Mouse (Mus musculus) MEL (cell line): Measurements from ENCODE around the gene Uhrf2. TPM values are rescaled to one million over a fixed set of nuclear protein-coding genes. Genes with fewer than 3 reads are reported as not detected.

Source experiments
- DNase-seq: peaks from one replicate; pipeline ENCODE4 v3.0.0; 2011; ENCODE audit warnings: low read depth, low spot score
- H3K27ac ChIP-seq: 2 replicates; pipeline ENCODE4 v1.5.1; 2012; ENCODE audit warnings: low read depth, mild to moderate bottlenecking, control low read depth, low read length, moderate library complexity; ENCODE audit not compliant: control insufficient read depth
- H3K27me3 ChIP-seq, 2 experiments: fragments of 150-350 bp in 1 of 2; sonication (generic) in 1 of 2; 2 replicates each; pipeline ENCODE4 v1.6.1; 2012; ENCODE audit warnings: low read length in 2 of 2, mild to moderate bottlenecking in 2 of 2, improper control_type of control experiment in 1 of 2, moderate library complexity in 1 of 2; ENCODE audit not compliant: insufficient read depth in 2 of 2, control insufficient read depth in 1 of 2
- H3K36me3 ChIP-seq, 2 experiments: 2 replicates each; pipeline ENCODE4 v1.6.1; 2012 to 2014; ENCODE audit warnings: low read length in 2 of 2, improper control_type of control experiment in 1 of 2, inconsistent platforms in 1 of 2, mild to moderate bottlenecking in 1 of 2; ENCODE audit not compliant: insufficient read depth in 2 of 2, control insufficient read depth in 1 of 2
- H3K4me1 ChIP-seq, 2 experiments: fragments of 150-350 bp in 1 of 2; sonication (generic) in 1 of 2; 2 replicates each; pipeline ENCODE4 v1.6.1; 2012; ENCODE audit warnings: low read length in 2 of 2, improper control_type of control experiment in 1 of 2, mild to moderate bottlenecking in 1 of 2; ENCODE audit not compliant: insufficient read depth in 2 of 2, control insufficient read depth in 1 of 2
- H3K4me3 ChIP-seq, 2 experiments: fragments of 150-350 bp in 1 of 2; sonication (generic) in 1 of 2; 2 replicates each; pipeline ENCODE4 v1.5.1; 2012; ENCODE audit warnings: low read depth in 2 of 2, low read length in 2 of 2, mild to moderate bottlenecking in 2 of 2, moderate library complexity in 2 of 2, control low read depth in 1 of 2, improper control_type of control experiment in 1 of 2; ENCODE audit not compliant: control insufficient read depth in 1 of 2, insufficient read depth in 1 of 2
- H3K79me2 ChIP-seq: 2 replicates; pipeline ENCODE4 v1.6.1; 2012; ENCODE audit warnings: mild to moderate bottlenecking, low read length, moderate library complexity; ENCODE audit not compliant: control insufficient read depth, poor library complexity, insufficient read depth
- H3K9ac ChIP-seq: 2 replicates; pipeline ENCODE4 v1.6.1; 2012; ENCODE audit warnings: low read depth, mild to moderate bottlenecking, control low read depth, low read length, moderate library complexity; ENCODE audit not compliant: control insufficient read depth, poor library complexity, severe bottlenecking
- H3K9me3 ChIP-seq: fragments of 150-350 bp; sonication (generic); replicated peaks from 2 replicates; pipeline ENCODE4 v1.6.1; 2012; ENCODE audit warnings: mild to moderate bottlenecking, low read length, improper control_type of control experiment, moderate library complexity; ENCODE audit not compliant: insufficient read depth
- CHD2 ChIP-seq: IDR thresholded peaks from 2 replicates; pipeline ENCODE4 v1.6.1; 2011; ENCODE audit warnings: low read length, improper control_type of control experiment
- E2F4 ChIP-seq: IDR thresholded peaks from 2 replicates; pipeline ENCODE4 v1.6.1; 2011; ENCODE audit warnings: low read depth, low read length, improper control_type of control experiment, borderline replicate concordance
- ELF1 ChIP-seq: IDR thresholded peaks from 2 replicates; pipeline ENCODE4 v1.6.1; 2014; ENCODE audit warnings: low read depth, mild to moderate bottlenecking, inconsistent platforms, low read length, improper control_type of control experiment, moderate library complexity
- EP300 ChIP-seq, 2 experiments: IDR thresholded peaks; 2 replicates each; pipeline ENCODE4 v1.6.1; 2011; ENCODE audit warnings: improper control_type of control experiment in 2 of 2, low read length in 2 of 2, low read depth in 1 of 2, mild to moderate bottlenecking in 1 of 2
- ETS1 ChIP-seq: IDR thresholded peaks from 2 replicates; pipeline ENCODE4 v1.6.1; 2012; ENCODE audit warnings: low read depth, mild to moderate bottlenecking, inconsistent platforms, low read length, improper control_type of control experiment, moderate library complexity
- GABPA ChIP-seq: IDR thresholded peaks from 2 replicates; pipeline ENCODE4 v1.6.1; 2012; ENCODE audit warnings: low read depth, mild to moderate bottlenecking, inconsistent platforms, low read length, improper control_type of control experiment, moderate library complexity
- GATA1 ChIP-seq: IDR thresholded peaks from 2 replicates; pipeline ENCODE4 v1.6.1; 2011; ENCODE audit warnings: low read depth, low read length, improper control_type of control experiment
- HCFC1 ChIP-seq: IDR thresholded peaks from 2 replicates; pipeline ENCODE4 v1.6.1; 2012; ENCODE audit warnings: low read depth, mild to moderate bottlenecking, inconsistent platforms, low read length, improper control_type of control experiment, moderate library complexity
- KAT2A ChIP-seq: conservative IDR thresholded peaks from 2 replicates; pipeline ENCODE4 v1.6.1; 2012; ENCODE audit warnings: low read depth, low read length, improper control_type of control experiment, inconsistent platforms
- MAFK ChIP-seq: IDR thresholded peaks from 2 replicates; pipeline ENCODE4 v1.6.1; 2011; ENCODE audit warnings: low read depth, mild to moderate bottlenecking, low read length, improper control_type of control experiment, borderline replicate concordance
- MEF2A ChIP-seq: IDR thresholded peaks from 2 replicates; pipeline ENCODE4 v1.6.1; 2014; ENCODE audit warnings: low read depth, mild to moderate bottlenecking, inconsistent platforms, low read length, improper control_type of control experiment; ENCODE audit not compliant: poor library complexity, insufficient replicate concordance, severe bottlenecking; ENCODE audit errors: extremely low read depth
- MXI1 ChIP-seq: IDR thresholded peaks from 2 replicates; pipeline ENCODE4 v1.6.1; 2011; ENCODE audit warnings: mild to moderate bottlenecking, low read depth, low read length, improper control_type of control experiment
- MYB ChIP-seq: IDR thresholded peaks from 2 replicates; pipeline ENCODE4 v1.6.1; 2011; ENCODE audit warnings: mild to moderate bottlenecking, low read depth, low read length, improper control_type of control experiment
- NELFE ChIP-seq: IDR thresholded peaks from 2 replicates; pipeline ENCODE4 v1.6.1; 2011; ENCODE audit warnings: low read depth, low read length, improper control_type of control experiment
- NRF1 ChIP-seq: IDR thresholded peaks from 2 replicates; pipeline ENCODE4 v1.6.1; 2014; ENCODE audit warnings: low read depth, mild to moderate bottlenecking, inconsistent platforms, low read length, improper control_type of control experiment, moderate library complexity; ENCODE audit not compliant: poor library complexity, insufficient read depth, severe bottlenecking
- POLR2AphosphoS2 ChIP-seq: IDR thresholded peaks from 2 replicates; pipeline ENCODE4 v1.6.1; 2011; ENCODE audit warnings: low read length, improper control_type of control experiment
- RCOR1 ChIP-seq: IDR thresholded peaks from 2 replicates; pipeline ENCODE4 v1.6.1; 2012; ENCODE audit warnings: low read depth, mild to moderate bottlenecking, inconsistent platforms, low read length, improper control_type of control experiment
- SMC3 ChIP-seq: IDR thresholded peaks from 2 replicates; pipeline ENCODE4 v1.6.1; 2011; ENCODE audit warnings: low read depth, low read length, improper control_type of control experiment
- TBP ChIP-seq: IDR thresholded peaks from 2 replicates; pipeline ENCODE4 v1.8.0; 2011; ENCODE audit warnings: low read depth, low read length, improper control_type of control experiment
- TCF12 ChIP-seq: IDR thresholded peaks from 2 replicates; pipeline ENCODE4 v1.6.1; 2014; ENCODE audit warnings: low read depth, mild to moderate bottlenecking, inconsistent platforms, low read length, improper control_type of control experiment, moderate library complexity
- USF1 ChIP-seq: IDR thresholded peaks from 2 replicates; pipeline ENCODE4 v1.6.1; 2014; ENCODE audit warnings: low read depth, mild to moderate bottlenecking, inconsistent platforms, low read length, improper control_type of control experiment, moderate library complexity
- USF2 ChIP-seq, 2 experiments: IDR thresholded peaks; 2 replicates each; pipeline ENCODE4 v1.6.1; 2011 to 2012; ENCODE audit warnings: improper control_type of control experiment in 2 of 2, low read length in 2 of 2, borderline replicate concordance in 1 of 2, inconsistent platforms in 1 of 2, low read depth in 1 of 2, mild to moderate bottlenecking in 1 of 2; ENCODE audit not compliant: insufficient read depth in 1 of 2
- ZKSCAN1 ChIP-seq: IDR thresholded peaks from 2 replicates; pipeline ENCODE4 v1.6.1; 2012; ENCODE audit warnings: low read depth, mild to moderate bottlenecking, inconsistent platforms, low read length, improper control_type of control experiment, moderate library complexity
- ZNF384 ChIP-seq: IDR thresholded peaks from 2 replicates; pipeline ENCODE4 v1.6.1; 2012; ENCODE audit warnings: low read depth, mild to moderate bottlenecking, inconsistent platforms, low read length, improper control_type of control experiment
- polyA plus RNA-seq, 2 experiments: library from polyadenylated mRNA; stranded (reverse) in 1 of 2; unstranded in 1 of 2; fragments of >175 nt in 1 of 2; fragments of >200 nt in 1 of 2; gene quantifications; 2 replicates each; pipeline versions ENCODE4 v1.2.1 to v1.2.4; 2012; ENCODE audit warnings: low replicate concordance in 2 of 2, low read depth in 1 of 2; ENCODE audit not compliant: insufficient read length in 2 of 2, insufficient read depth in 1 of 2, missing spikeins in 1 of 2
- total RNA-seq: library from RNA; depleted of rRNA; stranded (reverse); fragments of 300-350 nt; gene quantifications from 2 replicates; pipeline ENCODE4 v1.2.3, GENCODE M21; 2012

Gene Uhrf2
- total and polyA plus RNA-seq, 3 experiments, result 18.0 to 19.0 TPM; not detected in 1

DNA sequence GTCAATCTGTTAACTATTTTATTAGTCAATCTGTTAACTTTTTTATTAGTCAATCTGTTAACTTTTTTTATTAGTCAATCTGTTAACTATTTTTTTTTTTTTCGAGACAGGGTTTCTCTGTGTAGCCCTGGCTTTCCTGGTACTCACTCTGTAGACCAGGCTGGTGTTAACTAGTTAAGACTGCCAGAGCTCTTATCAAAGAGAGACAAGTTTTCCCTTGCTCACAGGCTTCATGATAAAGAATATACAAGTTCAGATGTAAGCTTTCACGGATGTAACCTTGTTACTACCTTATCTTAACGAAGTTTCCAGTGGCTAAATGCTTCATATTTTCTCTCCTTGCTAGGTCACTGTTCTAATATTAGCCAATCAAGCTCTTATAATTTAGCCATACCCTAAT lies 16.0 kb upstream of the Uhrf2 start:
- H3K9ac ChIP-seq, result no peak overlapping the region
- no peaks in the 10 kb centered on the region for H3K36me3 ChIP-seq
- DNase-seq, result peak; percentile 58
- no peak overlapping the region for H3K4me3 ChIP-seq
- peaks cover 0 to 2% of the 10 kb centered on the region in 2 experiments; a peak in 1 of 4 replicates for H3K4me1 ChIP-seq
- peaks cover 2 to 12% of the 10 kb centered on the region in 2 experiments for H3K27me3 ChIP-seq
- no peaks in the 10 kb centered on the region for H3K9me3 ChIP-seq
- no peaks in the 10 kb centered on the region for H3K79me2 ChIP-seq
- no peak overlapping the region for H3K27ac ChIP-seq
- TF ChIP-seq RCOR1 (peak; percentile 56; the same call in 1 of the 2 replicates), NELFE (no peak), GATA1 (peak; percentile 83), NRF1 (no peak), EP300 (IDR thresholded peaks at IDR 0.05; ENCODE audit: low read depth in 1 of 2, low read length in 2 of 2) (peak; percentile 77 to 83), TCF12 (peak; percentile 69), ETS1 (0 out of 2 replicates have a peak, but pooled peaks have one; percentile 22), ZNF384 (peak; percentile 75), ZKSCAN1 (no peak)

DNA sequence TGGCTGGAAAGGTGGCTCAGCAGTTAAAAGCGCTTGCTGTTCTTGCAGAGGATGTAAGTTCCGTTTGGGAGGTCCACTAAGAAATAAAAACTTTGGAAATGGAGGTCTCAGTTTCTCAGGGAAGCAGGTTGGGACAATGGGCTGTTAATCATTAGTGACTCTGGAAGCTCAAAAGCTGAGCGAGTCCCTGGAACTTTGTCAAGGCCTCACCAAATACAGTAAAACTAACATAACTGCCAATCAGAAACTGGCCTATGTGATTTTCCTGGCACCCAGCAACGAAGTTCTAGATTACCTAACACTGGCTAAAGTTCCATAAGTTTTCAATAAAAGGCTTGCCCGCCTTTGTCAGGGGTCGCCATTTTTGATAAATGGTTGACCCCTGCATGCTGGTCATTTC lies 14.2 kb upstream of the Uhrf2 start:
- no peak overlapping the region for H3K27ac ChIP-seq
- peaks cover 2 to 10% of the 10 kb centered on the region in 2 experiments for H3K27me3 ChIP-seq
- no peak for DNase-seq

More for the DNA sequence above, 14.2 kb upstream of the Uhrf2 start:
- H3K4me3 ChIP-seq, result no peak overlapping the region
- H3K36me3 ChIP-seq, result no peaks in the 10 kb centered on the region
- H3K79me2 ChIP-seq, result no peaks in the 10 kb centered on the region
- H3K4me1 ChIP-seq, result peaks cover 0 to 2% of the 10 kb centered on the region in 2 experiments; a peak in 1 of 4 replicates
- no peak for TF ChIP-seq MEF2A
- TF ChIP-seq USF1, result no peak
- TF ChIP-seq MXI1, result no peak
- TF ChIP-seq HCFC1, result no peak
- no peak for TF ChIP-seq MYB
- no peak for TF ChIP-seq GATA1
- no peak for TF ChIP-seq GABPA
- no peak for TF ChIP-seq MAFK
- no peak for TF ChIP-seq KAT2A
- TF ChIP-seq EP300 (IDR thresholded peaks at IDR 0.05; ENCODE audit: low read depth in 1 of 2, low read length in 2 of 2), result no peak
- no peak for TF ChIP-seq ETS1
- no peak for TF ChIP-seq ZKSCAN1
- no peak for TF ChIP-seq SMC3
- no peak for TF ChIP-seq E2F4
- TF ChIP-seq NRF1, result no peak
- TF ChIP-seq POLR2AphosphoS2, result no peak
- TF ChIP-seq TBP, result no peak
- no peak for TF ChIP-seq ELF1
- no peak for TF ChIP-seq CHD2
- TF ChIP-seq USF2 (IDR thresholded peaks at IDR 0.05; ENCODE audit: borderline replicate concordance in 1 of 2, insufficient read depth in 1 of 2, low read depth in 1 of 2, low read length in 2 of 2), result no peak
- no peaks in the 10 kb centered on the region for H3K9me3 ChIP-seq
- H3K9ac ChIP-seq, result no peak overlapping the region
